Mouse (Mus musculus) gastrocnemius, adult 2 months (tissue): Measurements from ENCODE around the gene Gm45233. TPM values are rescaled to one million over a fixed set of nuclear protein-coding genes. Genes with fewer than 3 reads are reported as not detected.

Source experiments
- DNase-seq: peaks from one replicate; pipeline ENCODE4 v3.0.0; 2022
- H3K27ac ChIP-seq: fragments of 200-600 bp; 2 replicates; pipeline ENCODE4 v1.8.1; 2022; ENCODE audit warnings: mild to moderate bottlenecking
- H3K4me3 ChIP-seq: fragments of 200-600 bp; 2 replicates; pipeline ENCODE4 v1.8.1; 2022; ENCODE audit warnings: mild to moderate bottlenecking, moderate library complexity
- CTCF ChIP-seq: fragments of 200-600 bp; IDR thresholded peaks from 2 replicates; pipeline ENCODE4 v1.8.1; 2022; ENCODE audit warnings: antibody characterized with exemption, mild to moderate bottlenecking, moderate library complexity
- intact Hi-C: fragments of 180-260 bp; cut with DNase I; formaldehyde crosslinking; loops from one replicate; pipeline ENCODE4 v1.15.1; 2025
- total RNA-seq, 2 experiments: library from RNA; stranded (reverse); gene quantifications; 2 replicates each; pipeline ENCODE4 v1.2.3; 2021

Gm45233 gene
- total RNA-seq, 2 experiments from 2014 or later: 0.45 to 1.2 TPM

- Histone ChIP-seq H3K4me3 (no peak overlapping the region), H3K27ac (no peak overlapping the region)
- intact Hi-C loops: no loop called here
- TF ChIP-seq CTCF: no peak
- no peak for DNase-seq
These were observed 9.8 kb downstream of the Gm45233 start for GRCm38 (mm10) chr7:43453599-43454355.

GRCm38 (mm10) chr7:43454371-43454770 is 10.4 kb downstream of the Gm45233 start:
- TF ChIP-seq CTCF: no peak
- H3K27ac ChIP-seq: no peak overlapping the region
- H3K4me3 ChIP-seq: no peak overlapping the region
- DNase-seq: no peak
- intact Hi-C loops: no loop called here

GRCm38 (mm10) chr7:43462851-43463250 is 18.9 kb downstream of the Gm45233 start, which contains the start of gene Vsig10l:
Gene Vsig10l (plus strand): TSS chr7:43463151.
- Histone ChIP-seq H3K27ac (no peak within 1 kb of the TSS), H3K4me3 (no peak within 1 kb of the TSS)
- no peak for TF ChIP-seq CTCF
- intact Hi-C loops: loop anchor here (10.0 kb wide), 1 partner anchor 122 kb away; no protein-coding TSS in a partner anchor
- DNase-seq: no peak

GRCm38 (mm10) chr7:43463976-43464375 is 20.0 kb downstream of the Gm45233 start:
- no peak overlapping the region for H3K27ac ChIP-seq
- no peak for DNase-seq
- intact Hi-C loops: loop anchor here (2.0 to 10.0 kb wide), 2 partner anchors 15 to 121 kb away; no protein-coding TSS in a partner anchor
- TF ChIP-seq CTCF: no peak
- H3K4me3 ChIP-seq: no peak overlapping the region

GRCm38 (mm10) chr7:43464864-43465343 is 21.0 kb downstream of the Gm45233 start:
- no peak for DNase-seq
- peak overlapping the region; percentile 62 for H3K27ac ChIP-seq
- no peak for TF ChIP-seq CTCF
- peak overlapping the region; percentile 83 for H3K4me3 ChIP-seq
- intact Hi-C loops: loop anchor here (2.0 to 10.0 kb wide), 2 partner anchors 16 to 120 kb away; no protein-coding TSS in a partner anchor

GRCm38 (mm10) chr7:43465344-43466098 is 21.6 kb downstream of the Gm45233 start:
- peak; percentile 44 for TF ChIP-seq CTCF
- intact Hi-C loops: loop anchor here (1.0 to 10.0 kb wide), 3 partner anchors 17 to 119 kb away; no protein-coding TSS in a partner anchor
- Histone ChIP-seq H3K27ac (peak overlapping the region; percentile 62), H3K4me3 (peak overlapping the region; percentile 83)
- peak; percentile 88 for DNase-seq

GRCm38 (mm10) chr7:43466099-43466694 is 22.3 kb downstream of the Gm45233 start:
- DNase-seq: peak; percentile 90
- intact Hi-C loops: loop anchor here (1.0 to 10.0 kb wide), 2 partner anchors 43 to 119 kb away; no protein-coding TSS in a partner anchor
- no peak; the same call in 1 of the 2 replicates for TF ChIP-seq CTCF
- Histone ChIP-seq H3K4me3 (peak overlapping the region; percentile 83), H3K27ac (peak overlapping the region; percentile 62)

GRCm38 (mm10) chr7:43470373-43470772 is 26.4 kb downstream of the Gm45233 start:
- Histone ChIP-seq H3K4me3 (no peak overlapping the region), H3K27ac (no peak overlapping the region)
- intact Hi-C loops: no loop called here
- no peak for DNase-seq
- TF ChIP-seq CTCF: peak; percentile 56

- H3K27ac ChIP-seq: no peak overlapping the region
These were observed 31.8 kb downstream of the Gm45233 start for GRCm38 (mm10) chr7:43475706-43476105.

GRCm38 (mm10) chr7:43476376-43476775 is 32.4 kb downstream of the Gm45233 start:
- intact Hi-C loops: no loop called here
- no peak for DNase-seq
- Histone ChIP-seq H3K27ac (no peak overlapping the region), H3K4me3 (no peak overlapping the region)
- TF ChIP-seq CTCF: no peak

More at GRCm38 (mm10) chr7:43475706-43476105, 31.8 kb downstream of the Gm45233 start:
- H3K4me3 ChIP-seq: no peak overlapping the region
- no peak for DNase-seq
- TF ChIP-seq CTCF: no peak; the same call in 1 of the 2 replicates
- intact Hi-C loops: no loop called here

GRCm38 (mm10) chr7:43481191-43481590 is 37.3 kb downstream of the Gm45233 start:
- H3K4me3 ChIP-seq: no peak overlapping the region
- DNase-seq: no peak
- no peak overlapping the region for H3K27ac ChIP-seq
- TF ChIP-seq CTCF: no peak
- intact Hi-C loops: no loop called here

- no peak for TF ChIP-seq CTCF
- H3K4me3 ChIP-seq: no peak overlapping the region
- intact Hi-C loops: no loop called here
- no peak overlapping the region for H3K27ac ChIP-seq
- no peak for DNase-seq
These were observed 38.3 kb downstream of the Gm45233 start for GRCm38 (mm10) chr7:43482090-43482716.
